Mouse (Mus musculus): ENCODE data around the gene Alpk1. TPM values are rescaled to one million over a fixed set of nuclear protein-coding genes. Genes with fewer than 3 reads are reported as not detected.

Gene Alpk1
- polyA plus RNA-seq, 3 experiments from 2014 or later, result 0.55 to 0.57 TPM; not detected in 1

- ATAC-seq, result no peak
Measured at GRCm38 (mm10) chr3:127743614-127744365, 36.5 kb downstream of the Alpk1 start.

- ATAC-seq, result no peak
Measured at GRCm38 (mm10) chr3:127741473-127741872, 38.9 kb downstream of the Alpk1 start.

- no peak for ATAC-seq
Measured at GRCm38 (mm10) chr3:127737876-127738275, 42.5 kb downstream of the Alpk1 start.

- ATAC-seq, result no peak
Measured at GRCm38 (mm10) chr3:127735395-127735794, 44.9 kb downstream of the Alpk1 start.

- ATAC-seq, result no peak
Measured at GRCm38 (mm10) chr3:127729513-127730137, 50.7 kb downstream of the Alpk1 start.

- no peak for ATAC-seq
Measured at GRCm38 (mm10) chr3:127728851-127729512, 51.3 kb downstream of the Alpk1 start.

- no peak for ATAC-seq
Measured at GRCm38 (mm10) chr3:127728046-127728445, 52.3 kb downstream of the Alpk1 start.

- no peak for ATAC-seq
Measured at GRCm38 (mm10) chr3:127720948-127721347, 59.4 kb downstream of the Alpk1 start.

GRCm38 (mm10) chr3:127720050-127720449 is 60.3 kb downstream of the Alpk1 start:
- no peak for ATAC-seq

GRCm38 (mm10) chr3:127719601-127720000 is 60.7 kb downstream of the Alpk1 start:
- no peak for ATAC-seq

GRCm38 (mm10) chr3:127716759-127717158 is 63.6 kb downstream of the Alpk1 start:
- no peak for ATAC-seq

GRCm38 (mm10) chr3:127713112-127713511 is 67.2 kb downstream of the Alpk1 start:
- ATAC-seq, result no peak

- no peak for ATAC-seq
Measured at GRCm38 (mm10) chr3:127711536-127711935, 68.8 kb downstream of the Alpk1 start.

- no peak for ATAC-seq
Measured at GRCm38 (mm10) chr3:127707089-127707485, 73.2 kb downstream of the Alpk1 start.

- ATAC-seq, result no peak
Measured at GRCm38 (mm10) chr3:127706445-127707088, 73.8 kb downstream of the Alpk1 start.

- peak; percentile 78 for ATAC-seq
Measured at GRCm38 (mm10) chr3:127705515-127706444, 74.5 kb downstream of the Alpk1 start.

- peak; percentile 61 for ATAC-seq
Measured at GRCm38 (mm10) chr3:127705139-127705514, 75.2 kb downstream of the Alpk1 start.

GRCm38 (mm10) chr3:127701196-127701825 is 79.0 kb downstream of the Alpk1 start:
- no peak for ATAC-seq

GRCm38 (mm10) chr3:127698636-127699035 is 81.7 kb downstream of the Alpk1 start:
- peak; percentile 17 for ATAC-seq

GRCm38 (mm10) chr3:127696541-127696940 is 83.8 kb downstream of the Alpk1 start:
- no peak for ATAC-seq
